Mouse (Mus musculus): Measurements from ENCODE around the gene Ankrd36. TPM values are rescaled to one million over a fixed set of nuclear protein-coding genes. Genes with fewer than 3 reads are reported as not detected.
"Not testable (repeated sequence)": the region's sequence is repeated elsewhere in the genome, so short reads cannot be mapped to it uniquely, and the experiment has no call there.

The Ankrd36 gene
- polyA plus RNA-seq, 1 experiment, result 0.19 TPM

DNA sequence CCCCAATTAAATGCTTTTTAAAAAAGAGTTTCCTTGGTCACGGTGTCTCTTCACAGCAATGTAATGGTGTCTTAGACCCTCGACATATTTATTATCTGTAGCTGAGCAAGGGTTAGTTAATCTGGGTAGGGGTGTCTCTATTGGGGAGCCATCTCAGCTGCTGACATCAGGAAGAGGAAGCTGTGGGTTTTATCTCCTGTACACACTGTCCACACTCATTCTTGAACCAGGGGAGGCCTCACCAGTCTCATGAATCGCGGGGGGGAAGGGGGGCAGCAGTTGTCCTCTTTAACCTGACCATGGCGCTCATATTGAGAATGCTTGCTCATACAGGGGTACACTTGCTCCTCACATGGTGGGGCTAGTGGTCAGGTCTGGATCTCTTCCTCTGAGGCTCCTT, 1.4 kb upstream of the Ankrd36 start:
- H3K4me3 ChIP-seq (replicated peaks), result peak overlapping the region; percentile 40
- H3K9me3 ChIP-seq, result peaks cover 35% of the 10 kb centered on the region
- TF ChIP-seq FLI1 (IDR thresholded peaks at IDR 0.05; ENCODE audit: low read length) (no peak), GATA1 (IDR thresholded peaks at IDR 0.05; ENCODE audit: borderline replicate concordance, low read length) (no peak)
- H3K4me1 ChIP-seq, result peaks cover 68% of the 10 kb centered on the region
- H3K36me3 ChIP-seq (replicated peaks; ENCODE audit: low read length), result peaks cover 36% of the 10 kb centered on the region
- H3K27me3 ChIP-seq (replicated peaks), result no peaks in the 10 kb centered on the region

DNA sequence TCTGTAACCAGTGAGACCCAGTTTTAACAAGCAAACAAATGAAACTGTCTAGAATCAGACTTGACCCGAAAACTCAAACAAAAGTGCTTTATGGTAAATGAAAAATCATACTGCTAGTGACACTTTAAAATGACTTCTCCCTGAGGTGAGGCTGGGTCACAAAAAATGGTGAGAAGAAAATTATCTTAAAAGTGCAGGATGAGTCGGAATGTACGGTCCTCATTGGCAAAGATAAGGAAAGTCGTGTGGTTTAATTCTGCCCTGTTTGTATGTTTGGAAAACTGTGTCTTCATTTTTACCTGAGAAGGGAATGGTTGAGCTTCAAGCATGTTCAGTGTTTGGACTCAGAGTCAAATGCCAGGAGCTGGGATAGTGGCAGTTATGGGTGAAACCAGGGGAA, 2.4 kb downstream of the Ankrd36 start:
- H3K36me3 ChIP-seq (replicated peaks; ENCODE audit: low read length), result peaks cover 36% of the 10 kb centered on the region
- peaks cover 64% of the 10 kb centered on the region for H3K4me1 ChIP-seq
- no peak overlapping the region for H3K4me3 ChIP-seq (replicated peaks)
- H3K27me3 ChIP-seq (replicated peaks), result no peaks in the 10 kb centered on the region
- TF ChIP-seq GATA1 (IDR thresholded peaks at IDR 0.05; ENCODE audit: borderline replicate concordance, low read length) (no peak), FLI1 (IDR thresholded peaks at IDR 0.05; ENCODE audit: low read length) (no peak)
- H3K9me3 ChIP-seq, result peaks cover 35% of the 10 kb centered on the region

DNA sequence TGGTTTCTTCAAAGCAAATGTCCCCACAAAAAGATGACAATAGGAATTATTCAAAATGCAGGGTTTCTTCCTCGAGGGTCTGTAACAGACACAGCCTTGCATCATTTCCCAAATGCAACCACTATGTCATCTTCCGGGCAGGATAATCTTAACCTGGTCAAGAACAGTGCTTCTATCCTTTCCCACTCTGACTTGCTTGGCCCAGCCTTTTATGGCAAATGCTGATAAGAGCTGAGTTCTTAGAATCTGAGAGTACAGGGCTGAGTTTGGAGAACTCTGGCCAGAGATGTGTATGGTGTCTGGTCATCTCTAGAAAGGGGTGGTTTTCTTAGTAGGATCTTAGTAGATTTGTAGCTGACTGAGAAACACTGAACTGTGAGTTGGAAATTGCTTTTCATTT, 4.3 kb downstream of the Ankrd36 start:
- Histone ChIP-seq H3K9me3 (peaks cover 21% of the 10 kb centered on the region), H3K4me1 (peaks cover 62% of the 10 kb centered on the region), H3K4me3 (replicated peaks) (peak overlapping the region; percentile 39), H3K36me3 (replicated peaks; ENCODE audit: low read length) (peaks cover 24% of the 10 kb centered on the region), H3K27me3 (replicated peaks) (no peaks in the 10 kb centered on the region)
- no peak for TF ChIP-seq GATA1 (IDR thresholded peaks at IDR 0.05; ENCODE audit: borderline replicate concordance, low read length)
- TF ChIP-seq FLI1 (IDR thresholded peaks at IDR 0.05; ENCODE audit: low read length), result no peak

DNA sequence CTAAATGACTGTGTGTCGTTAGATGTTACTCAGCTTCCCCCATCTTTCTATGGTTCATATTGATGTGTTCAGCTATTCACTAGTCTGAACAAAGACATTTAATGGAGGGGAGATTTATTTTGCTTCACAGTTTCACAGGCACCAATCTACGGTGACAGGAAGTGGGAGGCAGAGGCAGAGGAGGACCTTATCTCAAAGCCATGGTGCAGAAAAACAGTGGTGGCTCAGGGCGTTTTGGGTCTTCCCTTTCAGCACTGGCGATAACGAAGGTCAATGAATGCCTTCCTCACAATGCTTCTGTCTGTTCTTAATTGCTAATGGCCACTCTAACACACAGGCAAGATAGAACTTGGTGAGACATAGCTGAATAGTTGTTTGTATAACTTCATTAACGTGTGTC, 5.6 kb downstream of the Ankrd36 start:
- Histone ChIP-seq H3K27me3 (replicated peaks) (no peaks in the 10 kb centered on the region), H3K4me1 (peaks cover 59% of the 10 kb centered on the region), H3K36me3 (replicated peaks; ENCODE audit: low read length) (peaks cover 15% of the 10 kb centered on the region), H3K9me3 (peaks cover 12% of the 10 kb centered on the region), H3K4me3 (replicated peaks) (peak overlapping the region; percentile 67)
- TF ChIP-seq FLI1 (IDR thresholded peaks at IDR 0.05; ENCODE audit: low read length), result no peak
- no peak for TF ChIP-seq GATA1 (IDR thresholded peaks at IDR 0.05; ENCODE audit: borderline replicate concordance, low read length)

DNA sequence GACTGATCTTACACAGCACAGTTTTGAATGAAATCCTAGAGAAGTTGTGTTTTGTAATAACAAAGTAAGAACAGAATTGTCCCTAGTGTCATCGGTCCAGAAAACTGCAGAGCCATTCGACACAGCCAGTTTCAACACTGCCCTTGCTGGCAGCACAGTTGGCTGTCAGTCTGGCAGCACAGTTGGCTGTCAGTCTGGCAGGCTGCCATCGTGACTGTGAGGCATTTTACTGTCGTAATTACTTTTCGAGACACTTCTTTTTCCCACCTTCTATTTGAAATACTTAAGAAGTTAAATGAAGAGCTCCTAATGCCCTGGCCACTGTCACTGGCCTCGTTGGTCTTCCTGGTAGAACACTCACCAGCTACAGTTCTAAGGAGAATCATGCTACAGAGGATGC, 22.9 kb downstream of the Ankrd36 start:
- Histone ChIP-seq H3K4me3 (replicated peaks) (no peak overlapping the region), H3K4me1 (peaks cover 3% of the 10 kb centered on the region; the same call in 1 of the 2 replicates), H3K36me3 (replicated peaks; ENCODE audit: low read length) (no peaks in the 10 kb centered on the region), H3K27me3 (replicated peaks) (peaks cover 5% of the 10 kb centered on the region), H3K9me3 (no peaks in the 10 kb centered on the region)
- TF ChIP-seq GATA1 (IDR thresholded peaks at IDR 0.05; ENCODE audit: borderline replicate concordance, low read length) (no peak), FLI1 (IDR thresholded peaks at IDR 0.05; ENCODE audit: low read length) (no peak)

GRCm38 (mm10) chr11:5595381-5595791, 25.9 kb downstream of the Ankrd36 start:
- no peak for TF ChIP-seq FLI1 (IDR thresholded peaks at IDR 0.05; ENCODE audit: low read length)
- Histone ChIP-seq H3K9me3 (no peaks in the 10 kb centered on the region), H3K4me1 (peaks cover 3% of the 10 kb centered on the region; the same call in 1 of the 2 replicates), H3K36me3 (replicated peaks; ENCODE audit: low read length) (no peaks in the 10 kb centered on the region), H3K4me3 (replicated peaks) (no peak overlapping the region), H3K27me3 (replicated peaks) (no peaks in the 10 kb centered on the region)

DNA sequence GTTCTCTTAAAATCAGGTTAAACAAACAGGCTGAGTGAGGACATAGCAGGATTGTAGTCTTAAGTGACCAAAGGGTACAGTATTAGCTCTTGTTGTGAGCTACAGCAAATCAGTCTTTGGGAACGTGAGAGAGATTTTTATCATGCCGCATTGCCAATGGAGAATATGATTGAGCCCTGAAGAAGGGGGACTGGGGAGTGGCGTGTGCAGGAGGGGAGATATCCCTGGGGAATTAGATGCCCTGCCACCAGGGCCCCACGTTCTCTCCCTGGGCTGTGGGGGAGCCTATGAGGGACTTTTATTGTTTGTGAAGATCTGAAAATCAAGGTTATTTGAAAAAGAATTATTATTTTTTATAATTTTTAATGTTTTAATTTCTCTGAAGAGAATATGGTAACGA, 26.3 kb downstream of the Ankrd36 start:
- no peak overlapping the region for H3K4me3 ChIP-seq (replicated peaks)
- TF ChIP-seq GATA1 (IDR thresholded peaks at IDR 0.05; ENCODE audit: borderline replicate concordance, low read length) (no peak), FLI1 (IDR thresholded peaks at IDR 0.05; ENCODE audit: low read length) (no peak)
- no peaks in the 10 kb centered on the region for H3K36me3 ChIP-seq (replicated peaks; ENCODE audit: low read length)
- H3K27me3 ChIP-seq (replicated peaks), result no peaks in the 10 kb centered on the region
- H3K4me1 ChIP-seq, result peaks cover 3% of the 10 kb centered on the region; the same call in 1 of the 2 replicates
- no peaks in the 10 kb centered on the region for H3K9me3 ChIP-seq

- Histone ChIP-seq H3K36me3 (replicated peaks; ENCODE audit: low read length) (no peaks in the 10 kb centered on the region), H3K4me1 (peaks cover 3% of the 10 kb centered on the region; the same call in 1 of the 2 replicates), H3K9me3 (no peaks in the 10 kb centered on the region), H3K4me3 (replicated peaks) (no peak overlapping the region), H3K27me3 (replicated peaks) (peaks cover under 1% of the 10 kb centered on the region)
- no peak for TF ChIP-seq FLI1 (IDR thresholded peaks at IDR 0.05; ENCODE audit: low read length)
- no peak for TF ChIP-seq GATA1 (IDR thresholded peaks at IDR 0.05; ENCODE audit: borderline replicate concordance, low read length)
Measured at GRCm38 (mm10) chr11:5596756-5597155, 27.3 kb downstream of the Ankrd36 start.

- Histone ChIP-seq H3K27me3 (replicated peaks) (peaks cover 21% of the 10 kb centered on the region), H3K4me3 (replicated peaks) (no peak overlapping the region), H3K4me1 (no peaks in the 10 kb centered on the region), H3K36me3 (replicated peaks; ENCODE audit: low read length) (no peaks in the 10 kb centered on the region), H3K9me3 (peaks cover 4% of the 10 kb centered on the region)
- TF ChIP-seq FLI1 (IDR thresholded peaks at IDR 0.05; ENCODE audit: low read length), result no peak
Measured at GRCm38 (mm10) chr11:5605421-5605820, 35.9 kb downstream of the Ankrd36 start.

DNA sequence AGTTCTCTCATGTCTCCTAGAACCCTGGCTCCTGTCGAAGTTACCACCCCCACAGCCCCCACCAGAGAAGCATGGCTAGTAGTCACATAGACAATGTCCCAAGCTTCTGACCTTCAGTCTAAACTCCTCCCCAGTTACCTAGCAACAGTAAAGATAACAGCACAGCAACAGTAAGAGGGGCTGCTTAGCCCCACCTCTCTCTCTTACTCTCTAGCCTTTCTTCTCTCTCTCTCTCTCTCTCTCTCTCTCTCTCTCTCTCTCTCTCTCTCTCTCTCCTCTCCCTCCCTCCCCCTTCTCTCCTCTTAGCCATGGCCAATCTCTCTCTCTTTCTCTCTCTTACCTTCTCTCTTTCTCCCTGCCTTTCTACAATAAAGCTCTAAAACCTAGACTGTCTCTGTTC, 42.4 kb downstream of the Ankrd36 start:
- not testable (repeated sequence) for H3K4me1 ChIP-seq; H3K27me3 ChIP-seq (replicated peaks); H3K36me3 ChIP-seq (replicated peaks; ENCODE audit: low read length); H3K4me3 ChIP-seq (replicated peaks)
- peaks cover 20% of the 10 kb centered on the region for H3K9me3 ChIP-seq

DNA sequence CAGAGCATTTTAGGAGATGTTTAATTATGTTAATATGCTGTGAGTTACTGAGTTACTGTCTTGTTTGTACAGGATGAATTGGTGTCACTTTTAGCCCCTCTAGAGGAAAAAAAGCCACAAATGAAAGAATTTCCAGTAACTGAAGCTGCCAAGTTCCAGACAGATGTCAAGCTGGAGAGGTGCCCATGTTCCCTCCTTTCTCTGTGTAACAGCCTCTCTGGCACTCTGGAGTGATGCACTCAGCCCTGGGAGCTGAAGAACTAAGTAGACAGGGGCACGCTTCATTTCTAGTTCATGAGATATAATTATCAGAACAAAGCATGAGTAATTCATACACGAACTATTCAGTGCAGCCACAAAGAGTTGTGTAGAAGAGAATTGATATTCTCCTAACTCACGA, 45.0 kb downstream of the Ankrd36 start:
- TF ChIP-seq FLI1 (IDR thresholded peaks at IDR 0.05; ENCODE audit: low read length), result no peak
- no peak for TF ChIP-seq GATA1 (IDR thresholded peaks at IDR 0.05; ENCODE audit: borderline replicate concordance, low read length)
- no peak overlapping the region for H3K4me3 ChIP-seq (replicated peaks)

More for the DNA sequence above, 45.0 kb downstream of the Ankrd36 start:
- no peaks in the 10 kb centered on the region for H3K27me3 ChIP-seq (replicated peaks)
- peaks cover 4% of the 10 kb centered on the region for H3K4me1 ChIP-seq
- H3K9me3 ChIP-seq, result peaks cover 27% of the 10 kb centered on the region
- peaks cover 2% of the 10 kb centered on the region for H3K36me3 ChIP-seq (replicated peaks; ENCODE audit: low read length)
